Mouse (Mus musculus): ENCODE results near the gene Grwd1.

Grwd1 gene

GRCm38 (mm10) chr7:45779081-45779641 lies 51.6 kb downstream of the Grwd1 start:
- no peak for DNase-seq (ENCODE audit: extremely low read depth, low read depth, low spot score)

- DNase-seq (ENCODE audit: extremely low read depth, low read depth, low spot score): no peak
Measured at GRCm38 (mm10) chr7:45775237-45775636, 55.5 kb downstream of the Grwd1 start.

All from fat pad, adult 2 months (tissue).